Mouse (Mus musculus) brain, embryonic 18.5 days (tissue): ENCODE measurements around the gene Slc7a15.

Experiments used
- DNase-seq: peaks from one replicate; pipeline ENCODE4 v3.0.0-alpha.2; 2012; ENCODE audit warnings: low read depth, low spot score

Gene Slc7a15

DNA sequence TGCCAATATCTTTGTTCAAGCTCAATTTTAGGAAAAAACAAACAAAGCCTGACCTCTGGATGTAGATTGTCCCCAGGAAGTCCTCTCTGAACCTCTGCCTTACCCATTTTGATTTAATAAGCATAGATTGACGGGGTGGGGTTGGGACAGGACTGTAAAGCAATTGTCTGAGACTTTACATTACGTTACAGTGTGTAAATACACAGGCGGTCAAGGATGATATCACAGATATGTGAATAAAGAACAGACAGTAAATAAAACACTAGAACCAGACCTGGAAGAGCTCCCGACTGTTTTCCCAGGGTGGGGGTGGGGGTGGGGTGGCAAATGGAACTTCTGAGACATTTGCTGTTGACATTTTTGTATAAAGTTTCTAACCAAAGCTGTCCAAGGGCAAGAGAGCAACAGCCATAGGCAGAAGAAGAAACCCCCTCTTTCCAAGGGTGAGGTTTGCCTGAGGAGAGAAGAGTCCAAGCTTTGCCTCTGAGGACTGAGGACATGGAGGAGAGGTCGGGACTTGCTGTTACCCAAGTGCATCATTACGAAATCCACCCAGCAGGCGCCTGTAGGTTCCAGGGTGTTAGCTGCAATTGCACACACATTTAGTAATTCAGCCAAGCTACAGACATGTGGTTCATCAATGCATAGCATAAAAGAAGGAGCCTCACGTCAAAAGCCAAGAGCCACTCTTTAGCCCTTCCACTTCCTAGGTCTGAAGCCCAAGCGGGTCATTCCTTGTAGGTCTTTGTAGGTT is 91.7 kb downstream of the Slc7a15 start:
- no peak for DNase-seq

GRCm38 (mm10) chr12:8504131-8504530 is 94.7 kb downstream of the Slc7a15 start:
- no peak for DNase-seq

GRCm38 (mm10) chr12:8502546-8502945 is 96.3 kb downstream of the Slc7a15 start:
- no peak for DNase-seq

GRCm38 (mm10) chr12:8501571-8502305 is 97.1 kb downstream of the Slc7a15 start:
- DNase-seq, result no peak

DNA sequence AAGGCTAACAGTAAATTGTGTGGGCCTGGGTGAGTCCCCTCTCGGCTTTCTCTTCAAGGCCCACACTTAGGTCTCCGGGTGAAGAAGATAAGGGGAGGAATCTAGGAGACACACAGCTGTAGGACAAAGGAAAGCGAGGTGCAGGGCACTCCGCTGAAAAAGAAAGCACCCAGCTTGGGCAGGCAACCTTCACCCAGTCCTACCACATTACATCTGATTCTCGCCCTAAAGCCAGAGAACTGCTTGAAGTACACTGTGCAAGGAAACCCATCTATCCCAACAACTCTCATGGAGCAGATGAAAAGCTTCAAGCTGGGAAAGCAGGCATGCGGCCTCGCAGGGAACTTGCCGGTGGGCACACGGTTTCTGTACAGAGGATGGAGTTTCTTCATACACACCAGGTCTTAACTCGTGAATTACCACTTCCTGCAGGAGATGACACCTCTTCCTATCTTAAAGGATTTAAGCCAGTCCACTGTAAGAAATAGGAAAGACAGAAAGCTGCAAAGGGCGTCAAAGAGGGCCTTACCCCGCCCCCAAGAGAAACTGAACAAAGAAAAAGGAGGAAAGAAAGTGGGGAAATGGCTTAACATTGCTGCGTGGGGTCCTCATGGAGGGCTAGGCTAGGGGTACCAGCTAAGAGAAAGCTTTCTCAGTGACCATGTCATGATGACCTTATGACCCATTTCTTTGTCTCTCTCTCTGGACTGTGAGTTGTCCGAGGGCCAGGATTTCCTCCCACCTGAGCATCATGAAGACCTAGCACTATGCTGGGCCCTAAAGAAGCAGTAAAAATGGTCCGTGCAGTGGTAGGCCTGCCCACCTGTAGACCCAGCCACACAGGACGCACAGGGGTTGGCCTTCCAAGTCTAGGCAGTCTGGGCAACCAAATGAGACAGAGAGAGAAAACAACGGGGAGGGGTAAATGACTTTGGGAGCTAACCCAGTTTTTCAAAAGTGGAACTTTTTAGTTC is 98.0 kb downstream of the Slc7a15 start:
- no peak for DNase-seq

DNA sequence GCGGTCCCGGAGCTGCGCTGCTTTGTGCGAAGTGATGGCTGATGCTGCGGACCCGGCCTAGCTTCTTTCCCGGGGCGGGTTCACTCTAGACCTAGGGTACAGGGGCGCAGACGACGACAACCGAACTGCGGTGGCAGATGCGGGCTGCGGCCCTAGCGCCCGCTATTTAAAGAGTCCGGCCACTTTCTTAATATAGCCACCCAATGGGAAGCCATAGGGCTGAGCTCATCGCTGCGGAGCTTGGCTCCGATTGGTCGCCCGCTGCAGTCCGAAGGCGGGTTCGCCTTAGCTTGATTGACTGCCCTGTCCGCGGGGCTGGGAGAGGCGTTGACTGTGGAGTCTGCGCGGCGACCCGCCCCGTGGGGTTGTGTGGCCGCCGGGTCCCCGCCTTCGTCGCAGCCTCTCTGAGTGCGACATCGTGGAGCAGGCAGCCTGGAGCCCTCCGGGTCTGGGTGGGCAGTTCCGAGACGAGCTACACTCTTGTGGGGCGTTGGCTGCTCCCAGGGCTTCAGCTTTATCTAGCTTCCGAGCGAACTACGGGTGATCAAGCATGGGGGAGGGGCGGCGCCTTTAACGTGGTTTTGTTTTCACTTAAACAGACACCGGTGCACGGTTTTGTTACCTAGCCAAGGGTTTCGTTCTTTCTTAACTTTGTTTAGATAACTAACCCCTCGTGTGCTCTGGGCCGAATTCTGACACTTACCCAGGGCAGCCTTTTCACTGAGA is 98.8 kb downstream of the Slc7a15 start, which contains the start of gene Rhob:
Gene Rhob (minus strand): TSS at position 139 of the 726 bp plus-strand sequence.
- peak; percentile 95 for DNase-seq

- no peak for DNase-seq
These were observed 99.6 kb downstream of the Slc7a15 start for GRCm38 (mm10) chr12:8499001-8499870.

- DNase-seq, result no peak
These were observed 100.3 kb downstream of the Slc7a15 start for GRCm38 (mm10) chr12:8498591-8499000.

GRCm38 (mm10) chr12:8498148-8498571 is 100.7 kb downstream of the Slc7a15 start:
- DNase-seq, result no peak

DNA sequence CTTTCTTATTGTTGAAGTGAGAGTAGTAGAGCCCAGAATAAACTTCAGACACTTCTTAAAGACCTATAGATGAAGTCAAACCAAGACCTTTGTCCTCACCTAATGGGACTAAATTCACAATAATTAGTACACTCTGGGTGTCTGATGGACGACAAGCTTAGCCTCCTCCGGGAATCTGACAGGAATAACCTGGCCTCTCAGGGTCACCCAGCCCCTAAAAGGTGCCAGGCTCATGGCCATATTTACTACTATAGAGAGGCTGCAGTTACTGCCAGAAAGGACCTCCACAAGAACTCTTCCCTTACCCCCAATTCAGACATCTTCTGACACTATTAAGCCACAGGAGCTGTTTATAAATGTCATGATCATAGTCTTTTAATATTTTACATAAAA is 101.6 kb downstream of the Slc7a15 start:
- DNase-seq, result no peak

DNA sequence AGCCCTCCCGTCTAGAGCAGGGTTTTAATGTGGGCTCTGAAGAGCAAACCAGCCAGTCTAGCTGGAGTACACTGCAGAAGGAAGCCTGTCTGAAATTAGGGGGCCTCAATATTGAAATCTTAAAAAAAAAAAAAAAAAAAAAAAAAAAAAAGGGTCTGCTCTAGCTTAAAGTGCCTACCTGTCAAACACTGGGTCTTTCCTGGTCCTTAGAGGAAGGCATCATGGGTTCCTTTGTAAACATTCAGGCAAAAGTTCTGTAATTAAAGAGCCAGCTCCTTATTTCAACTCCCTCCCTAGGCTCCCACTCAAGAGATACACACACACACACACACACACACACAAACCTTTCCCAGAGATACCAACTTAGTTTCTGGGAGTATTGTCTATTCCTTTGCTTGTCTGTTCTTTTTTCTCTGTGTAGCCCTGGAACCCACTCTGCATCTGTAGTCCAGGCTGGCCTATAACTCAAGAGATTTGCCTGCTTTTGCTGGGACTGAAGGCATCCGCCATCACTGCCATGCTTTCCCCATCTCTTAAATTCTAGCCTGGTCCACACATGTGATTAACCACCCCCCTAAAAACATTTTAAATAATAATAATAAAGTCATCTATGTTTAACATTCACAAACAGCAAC is 102.1 kb downstream of the Slc7a15 start:
- DNase-seq, result no peak

DNA sequence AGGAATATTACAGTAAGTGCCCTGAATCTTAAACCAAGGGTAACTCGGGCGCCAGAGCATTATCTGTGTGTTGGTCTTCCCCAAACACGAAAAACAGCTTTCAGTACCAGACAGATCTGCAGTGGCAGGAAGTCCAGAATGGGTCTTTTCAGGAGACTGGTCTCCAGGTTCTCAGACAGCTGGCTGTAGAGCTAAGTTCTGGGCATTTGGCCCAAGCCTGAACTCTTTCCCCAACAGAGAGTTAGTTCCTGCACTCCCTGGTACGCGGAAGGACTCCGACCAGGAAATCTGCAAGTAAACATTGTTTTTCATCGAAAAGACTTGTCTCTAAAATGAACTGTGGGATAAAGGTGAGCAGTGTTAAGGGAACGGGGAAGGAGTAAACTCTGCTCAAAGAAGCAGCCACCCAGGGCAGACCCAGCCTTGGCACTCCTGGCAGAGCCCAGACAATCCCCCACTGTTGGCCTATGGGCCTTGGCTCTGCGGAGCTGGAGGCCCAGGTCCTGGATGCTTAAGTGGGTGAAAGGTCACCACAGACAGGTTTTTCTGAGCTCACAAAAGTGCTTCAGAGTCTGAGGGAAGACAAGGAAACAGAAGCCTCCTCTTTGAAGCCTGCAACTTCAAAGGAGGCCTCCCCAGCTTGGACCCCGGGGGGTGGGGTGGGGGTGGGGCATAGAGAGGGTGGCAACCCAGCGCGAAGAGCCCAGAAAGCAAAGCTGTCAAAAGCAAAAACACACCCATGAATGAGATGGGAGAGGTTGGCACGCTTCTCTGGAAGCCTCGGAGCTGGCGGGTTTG is 102.8 kb downstream of the Slc7a15 start:
- no peak for DNase-seq

DNA sequence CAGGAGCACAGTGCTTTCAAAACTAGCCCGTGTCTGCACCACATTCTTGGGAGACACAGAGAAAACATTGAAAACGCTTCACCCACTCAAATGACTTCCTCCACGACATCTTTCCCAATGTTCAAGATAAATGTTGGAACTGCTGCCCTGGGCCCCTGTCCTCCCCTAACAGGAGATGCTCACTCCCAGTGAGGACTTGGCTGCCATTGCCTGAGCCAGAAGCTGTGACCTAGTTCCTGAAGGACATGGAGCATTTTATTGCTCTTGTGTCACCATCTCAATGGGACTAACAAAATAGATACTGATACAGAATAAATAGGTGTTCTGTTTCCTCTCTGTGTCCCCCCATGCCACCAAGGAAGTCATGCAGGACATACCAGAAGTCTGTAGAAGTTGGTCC is 104.2 kb downstream of the Slc7a15 start:
- no peak for DNase-seq

DNA sequence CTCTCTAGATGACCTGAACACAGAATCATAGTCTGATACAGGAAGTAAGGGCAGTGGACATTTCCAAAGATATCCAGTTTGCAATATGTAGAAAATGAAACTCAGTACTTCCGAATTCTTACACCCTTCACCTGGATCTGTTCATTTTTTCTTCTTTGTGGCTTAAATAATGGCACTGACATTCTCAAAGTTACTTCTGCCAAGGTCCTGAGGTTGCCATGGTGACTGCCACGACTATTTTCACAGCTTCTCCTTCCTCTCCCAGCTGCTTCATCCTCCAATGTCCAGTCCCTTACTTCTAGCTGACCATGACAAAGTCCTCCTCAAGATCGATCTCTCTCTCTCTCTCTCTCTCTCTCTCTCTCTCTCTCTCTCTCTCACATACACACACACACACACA is 105.5 kb downstream of the Slc7a15 start:
- no peak for DNase-seq

GRCm38 (mm10) chr12:8489098-8489497 is 109.8 kb downstream of the Slc7a15 start:
- no peak for DNase-seq

DNA sequence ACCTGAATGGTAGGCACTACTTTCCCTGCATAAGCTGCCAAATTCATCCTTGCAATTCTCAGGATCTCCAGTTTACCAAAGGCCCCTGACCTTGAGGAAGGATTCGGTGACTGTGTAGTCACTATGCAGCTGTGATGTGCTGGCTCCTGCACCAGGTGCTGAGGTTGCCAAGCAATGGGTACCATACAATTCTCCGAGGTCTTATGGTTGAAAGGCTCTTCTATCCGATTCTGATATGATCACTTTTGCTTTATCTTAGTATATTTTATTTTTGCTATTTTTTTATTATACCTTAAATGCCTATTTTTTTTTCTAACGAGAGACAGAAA is 110.2 kb downstream of the Slc7a15 start:
- no peak for DNase-seq

- DNase-seq, result no peak
These were observed 110.8 kb downstream of the Slc7a15 start for GRCm38 (mm10) chr12:8487959-8488651.

- no peak for DNase-seq
These were observed 111.6 kb downstream of the Slc7a15 start for GRCm38 (mm10) chr12:8487281-8487680.
